Mouse (Mus musculus) stomach, postnatal 0 days (tissue): ENCODE data around the gene Cd300ld4.

Experiments used
- CTCF ChIP-seq: IDR thresholded peaks from 2 replicates; pipeline ENCODE4 v1.5.1; 2016; ENCODE audit warnings: antibody characterized with exemption, low read depth, mild to moderate bottlenecking, moderate library complexity
- EP300 ChIP-seq: optimal IDR thresholded peaks from 2 replicates; pipeline ENCODE3; 2016; ENCODE audit warnings: antibody characterized with exemption

DNA sequence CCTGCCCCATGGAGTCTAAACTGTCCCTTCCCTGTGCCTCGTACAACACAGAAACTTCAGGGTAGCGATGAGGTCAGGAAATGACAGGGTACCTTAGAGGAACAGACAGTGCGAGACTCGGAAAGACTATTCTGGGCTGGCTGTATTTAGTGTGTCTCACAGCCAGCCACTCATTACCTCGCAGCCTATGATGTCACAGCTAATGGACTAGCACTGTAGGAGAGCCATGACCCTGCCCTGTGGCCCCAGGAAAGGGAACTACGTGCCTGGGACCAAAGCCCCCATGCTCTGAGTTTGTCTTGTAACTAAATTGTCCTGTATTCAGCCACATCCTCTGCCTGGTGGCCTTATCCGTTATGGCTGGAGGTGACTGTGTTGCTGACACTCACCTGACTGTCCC lies 48.6 kb upstream of the Cd300ld4 start:
- TF ChIP-seq CTCF = no peak
- no peak for TF ChIP-seq EP300
